Mouse (Mus musculus) ES-E14 (cell line): ENCODE data around the gene Fgf7. TPM values are rescaled to one million over a fixed set of nuclear protein-coding genes. Genes with fewer than 3 reads are reported as not detected.

Source experiments
- DNase-seq: peaks from one replicate; pipeline ENCODE4 v3.0.0-alpha.2; 2013; ENCODE audit warnings: low read depth, low spot score
- H3K27ac ChIP-seq: 2 replicates; pipeline ENCODE4 v1.5.1; 2012; ENCODE audit warnings: low read depth, mild to moderate bottlenecking, low read length, moderate library complexity, mixed read lengths; ENCODE audit not compliant: poor library complexity, insufficient read depth, severe bottlenecking
- H3K36me3 ChIP-seq: 2 replicates; pipeline ENCODE4 v1.6.1; 2012; ENCODE audit warnings: mild to moderate bottlenecking, low read length, moderate library complexity, mixed read lengths; ENCODE audit not compliant: control insufficient read depth, poor library complexity, insufficient read depth, severe bottlenecking
- H3K4me1 ChIP-seq, 2 experiments: fragments of 150-350 bp in 1 of 2; sonication (generic) in 1 of 2; 2 replicates each; pipeline ENCODE4 v1.6.1; 2012; ENCODE audit warnings: low read length in 2 of 2, mild to moderate bottlenecking in 1 of 2, mixed read lengths in 1 of 2; ENCODE audit not compliant: control insufficient read depth in 2 of 2, insufficient read depth in 2 of 2, poor library complexity in 1 of 2
- H3K4me3 ChIP-seq, 2 experiments: fragments of 150-350 bp in 1 of 2; sonication (generic) in 1 of 2; 2 replicates each; pipeline ENCODE4 v1.5.1; 2012; ENCODE audit warnings: low read length in 2 of 2, low read depth in 1 of 2, mild to moderate bottlenecking in 1 of 2, mixed read lengths in 1 of 2; ENCODE audit not compliant: insufficient read depth in 1 of 2, poor library complexity in 1 of 2, severe bottlenecking in 1 of 2
- H3K9ac ChIP-seq: 2 replicates; pipeline ENCODE4 v1.6.1; 2012; ENCODE audit warnings: low read depth, mild to moderate bottlenecking, low read length, mixed read lengths; ENCODE audit not compliant: poor library complexity, insufficient read depth, severe bottlenecking
- H3K9me3 ChIP-seq: fragments of 150-350 bp; sonication (generic); 2 replicates; pipeline ENCODE4 v1.6.1; 2012; ENCODE audit warnings: low read depth, mild to moderate bottlenecking, low read length; ENCODE audit not compliant: control insufficient read depth, insufficient read depth
- CHD2 ChIP-seq: IDR thresholded peaks from 2 replicates; pipeline ENCODE4 v1.6.1; 2014; ENCODE audit warnings: mild to moderate bottlenecking, low read depth, low read length, inconsistent platforms
- HCFC1 ChIP-seq: IDR thresholded peaks from 2 replicates; pipeline ENCODE4 v1.6.1; 2012; ENCODE audit warnings: low read length, inconsistent platforms, borderline replicate concordance; ENCODE audit not compliant: insufficient read depth
- MAFK ChIP-seq: IDR thresholded peaks from 2 replicates; pipeline ENCODE4 v1.6.1; 2014; ENCODE audit warnings: mild to moderate bottlenecking, low read depth, low read length, inconsistent platforms; ENCODE audit not compliant: insufficient read depth
- ZC3H11A ChIP-seq: IDR thresholded peaks from 2 replicates; pipeline ENCODE4 v1.6.1; 2012; ENCODE audit warnings: low read depth, mild to moderate bottlenecking, inconsistent platforms, low read length, borderline replicate concordance
- ZNF384 ChIP-seq: IDR thresholded peaks from 2 replicates; pipeline ENCODE4 v1.6.1; 2012; ENCODE audit warnings: low read depth, low read length, inconsistent platforms
- in situ Hi-C, 2 experiments: fragments of 600-800 bp; cut with MboI; formaldehyde crosslinking; loops; one replicate each; pipeline ENCODE4 v1.15.1; 2025; ENCODE audit warnings: low sequenced_read_pairs in 2 of 2, inconsistent platforms in 1 of 2; ENCODE audit not compliant: unreplicated experiment in 2 of 2
- total RNA-seq: library from RNA; depleted of rRNA; stranded (reverse); fragments of 300-350 nt; gene quantifications from 2 replicates; pipeline ENCODE4 v1.2.3, GENCODE M21; 2012

The Fgf7 gene
- total RNA-seq, 1 experiment = 0.09 TPM

DNA sequence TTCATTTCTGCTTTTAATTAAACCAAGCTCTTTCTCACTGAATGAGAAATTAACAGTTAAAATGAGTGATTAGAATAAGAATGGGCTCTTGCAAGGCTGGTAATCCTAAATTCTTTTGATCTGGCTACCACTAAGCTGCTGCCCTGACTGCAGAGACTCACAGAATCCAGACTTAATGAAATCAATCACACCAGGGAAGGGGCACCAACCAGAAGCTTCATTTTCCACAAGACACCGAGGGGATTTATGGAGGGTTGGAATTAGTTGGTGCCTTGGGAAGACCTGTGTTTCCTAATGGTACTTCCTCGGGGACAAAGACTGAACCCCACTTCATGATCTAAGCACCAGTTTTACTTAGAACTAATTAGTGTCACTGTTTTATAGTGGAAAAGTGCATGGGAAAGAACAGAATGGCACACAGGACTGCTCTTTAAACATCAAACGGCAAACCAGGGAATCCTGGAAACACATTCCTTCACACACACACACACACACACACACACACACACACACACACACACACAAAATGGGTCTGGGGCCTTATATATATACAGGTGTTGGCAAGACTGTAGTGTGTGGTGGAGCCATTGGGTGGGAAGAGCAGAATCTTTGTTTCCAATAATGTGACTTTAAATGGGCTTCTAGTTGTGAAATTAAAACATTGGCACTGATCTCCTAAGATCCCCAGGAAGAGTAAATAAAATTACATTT, 18.5 kb upstream of the Fgf7 start:
- H3K4me3 ChIP-seq = no peak overlapping the region
- no peaks in the 10 kb centered on the region for H3K4me1 ChIP-seq
- DNase-seq = no peak
- no peaks in the 10 kb centered on the region for H3K36me3 ChIP-seq
- H3K9me3 ChIP-seq = no peaks in the 10 kb centered on the region
- no peak for TF ChIP-seq ZC3H11A
- no peak for TF ChIP-seq MAFK
- TF ChIP-seq ZNF384 = no peak
- no peak for TF ChIP-seq CHD2
- no peak for TF ChIP-seq HCFC1
- H3K9ac ChIP-seq = no peak overlapping the region
- no peak overlapping the region for H3K27ac ChIP-seq
- in situ Hi-C loops = no loop called here

GRCm38 (mm10) chr2:126031186-126031900, 3.1 kb upstream of the Fgf7 start:
- in situ Hi-C loops = no loop called here
- TF ChIP-seq HCFC1 (no peak), ZC3H11A (no peak)
- no peaks in the 10 kb centered on the region for H3K9me3 ChIP-seq

GRCm38 (mm10) chr2:126033114-126033972, 1.1 kb upstream of the Fgf7 start:
- no peak overlapping the region for H3K4me3 ChIP-seq
- no peaks in the 10 kb centered on the region for H3K36me3 ChIP-seq
- no peak overlapping the region for H3K27ac ChIP-seq
- TF ChIP-seq ZNF384 = no peak
- no peak for TF ChIP-seq CHD2
- TF ChIP-seq MAFK = no peak
- no peak for TF ChIP-seq HCFC1
- TF ChIP-seq ZC3H11A = 0 out of 2 replicates have a peak, but pooled peaks have one; percentile 13
- in situ Hi-C loops = no loop called here
- no peaks in the 10 kb centered on the region for H3K9me3 ChIP-seq
- no peak for DNase-seq
- no peaks in the 10 kb centered on the region for H3K4me1 ChIP-seq
- no peak overlapping the region for H3K9ac ChIP-seq

More at GRCm38 (mm10) chr2:126031186-126031900, 3.1 kb upstream of the Fgf7 start:
- no peaks in the 10 kb centered on the region for H3K4me1 ChIP-seq
- no peak overlapping the region for H3K9ac ChIP-seq
- no peaks in the 10 kb centered on the region for H3K36me3 ChIP-seq
- no peak overlapping the region for H3K27ac ChIP-seq
- no peak overlapping the region for H3K4me3 ChIP-seq
- DNase-seq = no peak

DNA sequence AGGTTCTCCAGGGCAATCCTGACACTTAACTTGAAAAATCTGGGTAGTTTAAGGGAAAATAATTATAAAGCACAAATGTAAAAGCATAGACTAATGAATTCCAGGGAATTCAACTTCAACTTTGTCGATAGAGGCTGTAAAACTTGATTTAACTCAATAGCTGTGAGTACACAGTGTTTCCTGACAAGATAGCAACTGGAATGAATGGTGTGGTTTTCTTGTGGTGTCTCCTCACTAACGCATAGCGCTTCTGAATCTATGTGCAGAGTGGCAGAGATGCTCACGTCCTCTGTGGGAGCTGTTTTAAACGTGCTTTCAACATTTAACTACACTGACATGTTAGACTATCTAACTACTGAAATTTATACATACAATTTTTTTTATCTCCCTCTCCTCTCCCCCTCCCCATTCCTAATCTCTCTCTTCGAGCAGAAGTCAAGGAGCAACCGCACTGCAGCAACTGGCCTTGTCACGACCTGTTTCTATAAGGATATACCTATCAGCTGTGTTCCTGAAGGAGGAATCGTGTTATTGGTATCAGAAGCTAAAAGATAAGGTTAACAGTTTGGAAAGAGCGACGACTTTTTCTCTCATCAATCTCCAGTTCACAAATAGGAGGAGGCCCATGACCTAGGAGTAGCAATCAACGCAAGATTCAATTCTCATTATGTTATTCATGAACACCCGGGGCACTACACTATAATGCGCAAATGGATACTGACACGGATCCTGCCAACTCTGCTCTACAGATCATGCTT, 734 bp downstream of the Fgf7 start:
- H3K9ac ChIP-seq = no peak overlapping the region
- H3K4me3 ChIP-seq = no peak overlapping the region
- DNase-seq = no peak
- no peak for TF ChIP-seq ZC3H11A
- TF ChIP-seq CHD2 = no peak
- TF ChIP-seq MAFK = no peak
- in situ Hi-C loops = no loop called here
- no peaks in the 10 kb centered on the region for H3K4me1 ChIP-seq
- no peaks in the 10 kb centered on the region for H3K36me3 ChIP-seq
- no peaks in the 10 kb centered on the region for H3K9me3 ChIP-seq
- no peak overlapping the region for H3K27ac ChIP-seq
